ENCODE assay signal across 1 mouse cellular context in the genomic region with DNA sequence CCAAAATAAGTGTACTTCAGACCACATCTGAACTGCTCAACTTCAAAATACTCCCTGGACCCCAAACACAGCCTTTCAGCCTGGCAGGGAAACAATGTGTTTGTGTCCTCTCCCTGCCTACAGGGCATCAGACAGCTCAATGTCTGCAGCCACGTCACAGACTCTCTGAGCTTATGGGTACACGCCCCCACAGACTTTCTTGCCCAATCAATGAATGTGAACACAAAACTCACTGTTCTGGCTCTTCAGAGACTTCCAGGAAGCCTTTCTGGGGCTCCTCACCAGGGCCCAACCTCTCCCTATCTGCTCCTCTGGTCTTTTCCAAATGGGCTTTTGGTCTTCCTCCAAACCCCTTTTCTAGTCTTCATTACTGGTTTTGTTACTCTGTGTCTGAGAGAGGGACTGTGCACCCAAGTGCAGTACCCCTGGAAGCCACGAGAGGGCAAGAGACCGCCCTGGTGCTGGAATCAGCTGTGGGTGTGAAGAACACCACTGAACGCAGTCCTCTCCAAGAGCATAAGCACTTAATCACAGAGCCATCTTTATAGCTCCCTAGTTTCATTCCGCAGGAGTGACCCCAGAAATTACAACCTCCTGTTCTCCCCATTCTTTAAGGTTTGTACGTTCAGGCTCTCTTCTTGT.
TF ChIP-seq lines count a peak whose summit lies in the region.

No protein-coding gene starts in this region.

TF ChIP-seq in CH12.LX, 34 proteins besides CTCF, POLR2A, EP300 and RAD21:
- TF ChIP-seq NRF1 (IDR thresholded peaks at IDR 0.05; ENCODE audit: low read depth, low read length) (no peak), SMC3 (IDR thresholded peaks at IDR 0.05; ENCODE audit: low read depth, low read length) (peak; percentile 91)
